Mouse (Mus musculus) hindbrain, embryonic 12.5 days (tissue): ENCODE measurements around the gene Mettl14. TPM values are rescaled to one million over a fixed set of nuclear protein-coding genes. Genes with fewer than 3 reads are reported as not detected.

Source experiments
- ATAC-seq: fragments of 200-750 bp; cut with Nextera tagmentation; 2 replicates; pipeline ENCODE4 v1.8.0; 2017; ENCODE audit warnings: moderate TSS enrichment; ENCODE audit not compliant: low FRiP score
- H3K27ac ChIP-seq: fragments of 300-500 bp; sonication (generic); 2 replicates; pipeline ENCODE4 v1.5.1; 2016; ENCODE audit warnings: mild to moderate bottlenecking
- H3K27me3 ChIP-seq: fragments of 300-500 bp; sonication (generic); 2 replicates; pipeline ENCODE4 v1.6.1; 2016; ENCODE audit warnings: mild to moderate bottlenecking
- H3K36me3 ChIP-seq: fragments of 300-500 bp; sonication (generic); 2 replicates; pipeline ENCODE4 v1.6.1; 2016; ENCODE audit warnings: mild to moderate bottlenecking
- H3K4me1 ChIP-seq: fragments of 300-500 bp; sonication (generic); 2 replicates; pipeline ENCODE4 v1.6.1; 2016
- H3K4me2 ChIP-seq: fragments of 300-500 bp; sonication (generic); replicated peaks from 2 replicates; pipeline ENCODE4 v1.6.1; 2016; ENCODE audit warnings: mild to moderate bottlenecking
- H3K4me3 ChIP-seq: fragments of 300-500 bp; sonication (generic); 2 replicates; pipeline ENCODE4 v1.5.1; 2016; ENCODE audit warnings: mild to moderate bottlenecking
- H3K9ac ChIP-seq: fragments of 300-500 bp; sonication (generic); 2 replicates; pipeline ENCODE4 v1.6.1; 2016; ENCODE audit warnings: mild to moderate bottlenecking, moderate library complexity
- H3K9me3 ChIP-seq: fragments of 300-500 bp; sonication (generic); replicated peaks from 2 replicates; pipeline ENCODE4 v1.6.1; 2016; ENCODE audit warnings: mild to moderate bottlenecking
- whole genome bisulfite sequencing: fragments of 180-500 bp; shearing (Covaris S2); methylation state at CpG from one replicate; pipeline ENCODE4 v1.1.7; 2016; 5-methylcytosine and 5-hydroxymethylcytosine counted together
- polyA plus RNA-seq: library from polyadenylated mRNA; unstranded; fragments of >200 nt; fragmentation: Nextera tagmentation; extraction: Ambion mirVana; gene quantifications from 2 replicates; pipeline ENCODE4 v1.2.1, GENCODE M21; 2016

The Mettl14 gene
- polyA plus RNA-seq, 1 experiment from 2014 or later = 32.7 TPM

DNA sequence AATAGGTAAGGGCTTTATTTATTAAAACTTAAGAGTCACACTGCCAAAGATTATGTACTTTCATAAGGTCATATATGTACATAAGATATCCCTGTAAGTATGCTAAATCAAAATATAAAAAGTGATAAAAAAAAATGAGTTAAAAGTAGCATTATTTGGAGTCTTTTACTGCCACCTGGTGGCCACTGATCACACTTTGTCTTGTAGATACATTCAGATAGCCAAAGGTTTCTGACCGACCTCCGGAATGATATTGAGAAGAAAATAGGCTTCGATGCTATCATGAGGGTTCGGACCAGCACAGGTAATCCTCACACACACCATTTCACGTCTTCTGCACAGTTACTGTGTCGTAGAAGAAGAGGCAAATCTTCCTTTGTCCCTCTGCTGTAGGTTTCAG lies 32.7 kb downstream of the Mettl14 start:
- Histone ChIP-seq H3K4me3 (no peak overlapping the region), H3K9ac (no peak overlapping the region), H3K4me2 (no peak overlapping the region), H3K27me3 (no peaks in the 10 kb centered on the region), H3K36me3 (no peaks in the 10 kb centered on the region), H3K27ac (no peak overlapping the region), H3K9me3 (no peaks in the 10 kb centered on the region), H3K4me1 (no peaks in the 10 kb centered on the region)
- 75% methylated on average over 6 of the region's 6 CpGs for WGBS
- no peak for ATAC-seq

- Histone ChIP-seq H3K9me3 (no peaks in the 10 kb centered on the region), H3K4me3 (no peak overlapping the region), H3K27me3 (no peaks in the 10 kb centered on the region), H3K36me3 (no peaks in the 10 kb centered on the region), H3K4me1 (no peaks in the 10 kb centered on the region), H3K4me2 (no peak overlapping the region), H3K9ac (no peak overlapping the region), H3K27ac (no peak overlapping the region)
- 83% methylated on average over 2 of the region's 2 CpGs for WGBS
- no peak for ATAC-seq
Observed at GRCm38 (mm10) chr3:123351519-123351918, 34.4 kb downstream of the Mettl14 start.

GRCm38 (mm10) chr3:123350602-123351001 lies 35.3 kb downstream of the Mettl14 start:
- no peak overlapping the region for H3K9ac ChIP-seq
- WGBS = 83% methylated on average over 8 of the region's 8 CpGs
- H3K27ac ChIP-seq = no peak overlapping the region
- no peak for ATAC-seq
- no peak overlapping the region for H3K4me3 ChIP-seq
- no peaks in the 10 kb centered on the region for H3K36me3 ChIP-seq
- no peaks in the 10 kb centered on the region for H3K27me3 ChIP-seq
- no peak overlapping the region for H3K4me2 ChIP-seq
- H3K4me1 ChIP-seq = no peaks in the 10 kb centered on the region
- no peaks in the 10 kb centered on the region for H3K9me3 ChIP-seq

DNA sequence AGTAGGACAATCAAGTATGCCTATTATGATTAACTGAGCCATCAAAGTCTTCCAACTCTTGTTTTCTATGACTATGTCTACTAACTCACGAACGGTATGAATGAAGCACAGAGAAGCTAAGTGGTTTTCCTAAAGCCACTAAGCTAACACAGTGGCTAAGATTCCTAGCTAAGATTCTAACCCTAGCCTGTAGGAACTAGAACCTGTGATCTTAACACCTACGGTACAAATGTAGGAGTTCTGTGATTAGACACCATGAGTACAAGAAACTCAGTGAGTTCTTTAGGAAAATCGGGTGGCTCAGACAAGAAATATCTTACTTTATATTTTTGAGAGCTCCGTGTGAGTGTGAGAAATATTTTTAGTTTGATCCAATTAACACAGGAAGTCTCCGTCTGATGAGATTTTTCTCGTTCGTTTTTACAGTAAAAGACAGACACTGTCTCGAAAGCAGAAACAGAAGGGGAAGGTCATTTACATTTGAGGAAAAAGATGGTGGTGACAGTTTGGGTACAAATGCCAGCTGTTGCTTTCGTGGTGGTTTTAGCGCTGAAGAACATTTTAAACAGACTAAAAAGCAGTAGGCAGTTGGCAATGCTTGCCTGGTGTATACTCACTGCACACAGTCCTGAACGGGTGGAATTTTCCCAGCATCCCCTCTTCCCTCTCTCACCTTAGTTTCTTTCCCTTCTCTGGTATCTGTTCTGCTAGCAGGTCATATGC lies 37.7 kb downstream of the Mettl14 start:
- H3K4me2 ChIP-seq = no peak overlapping the region
- no peak overlapping the region for H3K4me3 ChIP-seq
- H3K9ac ChIP-seq = no peak overlapping the region
- no peaks in the 10 kb centered on the region for H3K27me3 ChIP-seq
- H3K27ac ChIP-seq = no peak overlapping the region
- H3K36me3 ChIP-seq = no peaks in the 10 kb centered on the region
- H3K9me3 ChIP-seq = no peaks in the 10 kb centered on the region
- ATAC-seq = no peak
- 93% methylated on average over 12 of the region's 12 CpGs for WGBS
- H3K4me1 ChIP-seq = no peaks in the 10 kb centered on the region

- Histone ChIP-seq H3K36me3 (no peaks in the 10 kb centered on the region), H3K4me2 (no peak overlapping the region), H3K27ac (no peak overlapping the region), H3K4me1 (no peaks in the 10 kb centered on the region), H3K9ac (no peak overlapping the region), H3K9me3 (no peaks in the 10 kb centered on the region), H3K4me3 (no peak overlapping the region), H3K27me3 (no peaks in the 10 kb centered on the region)
- 87% methylated on average over 6 of the region's 6 CpGs for WGBS
- ATAC-seq = no peak
Observed at GRCm38 (mm10) chr3:123343690-123344089, 42.2 kb downstream of the Mettl14 start.

- no peak overlapping the region for H3K9ac ChIP-seq
Observed at GRCm38 (mm10) chr3:123341049-123341448, 44.9 kb downstream of the Mettl14 start.

DNA sequence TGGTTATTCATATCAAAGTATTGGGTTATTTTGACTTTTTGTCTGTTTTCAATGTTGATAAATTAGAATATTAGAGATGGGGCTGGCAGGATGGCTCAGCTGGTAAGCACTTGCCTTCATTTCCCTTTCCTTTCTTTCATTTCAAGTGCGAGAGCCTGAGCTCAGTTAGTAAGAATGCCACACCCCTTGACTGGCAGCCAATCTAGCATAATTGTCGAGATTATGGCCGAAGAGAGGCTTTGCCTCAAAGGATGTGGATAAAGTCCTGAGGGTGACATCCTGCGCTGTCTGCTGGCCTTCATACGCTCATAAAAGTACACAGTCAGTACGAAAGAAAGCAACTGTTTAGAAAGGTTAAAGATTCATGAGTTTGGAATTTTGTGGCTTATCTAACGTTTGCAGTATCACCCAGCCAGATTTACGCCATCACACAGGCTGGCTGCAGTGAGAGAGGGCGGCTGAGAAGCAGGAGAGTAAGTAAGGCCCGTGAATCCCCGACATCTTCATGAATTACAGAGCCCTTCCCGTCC lies 47.2 kb downstream of the Mettl14 start:
- no peak for ATAC-seq
- H3K9ac ChIP-seq = no peak overlapping the region
- H3K4me3 ChIP-seq = no peak overlapping the region
- H3K27me3 ChIP-seq = no peaks in the 10 kb centered on the region
- peaks cover 2% of the 10 kb centered on the region; the same call in 1 of the 2 replicates for H3K4me1 ChIP-seq
- H3K27ac ChIP-seq = no peak overlapping the region
- H3K4me2 ChIP-seq = no peak overlapping the region
- 84% methylated on average over 12 of the region's 12 CpGs for WGBS
- no peaks in the 10 kb centered on the region for H3K36me3 ChIP-seq
- no peaks in the 10 kb centered on the region for H3K9me3 ChIP-seq

More at GRCm38 (mm10) chr3:123341049-123341448, 44.9 kb downstream of the Mettl14 start:
- Histone ChIP-seq H3K27me3 (no peaks in the 10 kb centered on the region), H3K36me3 (no peaks in the 10 kb centered on the region), H3K4me3 (no peak overlapping the region), H3K27ac (no peak overlapping the region), H3K9me3 (no peaks in the 10 kb centered on the region), H3K4me2 (no peak overlapping the region), H3K4me1 (peaks cover 2% of the 10 kb centered on the region; the same call in 1 of the 2 replicates)
- WGBS = 89% methylated on average over 2 of the region's 2 CpGs
- no peak for ATAC-seq

- Histone ChIP-seq H3K9me3 (no peaks in the 10 kb centered on the region), H3K4me1 (peaks cover 2% of the 10 kb centered on the region; the same call in 1 of the 2 replicates), H3K4me2 (no peak overlapping the region), H3K27me3 (no peaks in the 10 kb centered on the region), H3K9ac (no peak overlapping the region), H3K36me3 (no peaks in the 10 kb centered on the region), H3K27ac (no peak overlapping the region), H3K4me3 (no peak overlapping the region)
- ATAC-seq = no peak
- 68% methylated on average over 6 of the region's 6 CpGs for WGBS
Observed at GRCm38 (mm10) chr3:123337853-123338252, 48.1 kb downstream of the Mettl14 start.

DNA sequence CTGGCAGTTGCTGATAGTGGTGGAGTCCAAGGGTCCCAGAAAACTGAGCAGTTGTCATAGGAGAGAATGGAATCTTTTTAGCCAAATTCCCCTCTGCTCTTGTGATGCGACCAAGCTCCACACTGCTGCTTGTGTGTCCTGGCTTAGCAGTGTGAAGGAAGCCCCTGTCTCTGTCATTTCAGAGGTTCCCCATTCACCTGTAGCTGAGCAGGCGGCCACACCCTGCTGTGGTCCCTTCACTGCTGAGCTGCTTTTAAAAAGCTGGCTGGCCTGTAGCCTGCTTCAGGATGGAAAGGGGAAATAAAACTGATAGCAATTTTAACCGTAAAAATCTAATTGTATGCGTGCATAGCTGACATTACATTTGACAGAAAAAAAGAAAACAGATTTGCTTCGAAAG lies 49.0 kb downstream of the Mettl14 start:
- Histone ChIP-seq H3K4me2 (no peak overlapping the region), H3K4me3 (no peak overlapping the region), H3K27me3 (no peaks in the 10 kb centered on the region), H3K36me3 (no peaks in the 10 kb centered on the region), H3K27ac (no peak overlapping the region), H3K4me1 (peaks cover 2% of the 10 kb centered on the region; the same call in 1 of the 2 replicates), H3K9me3 (no peaks in the 10 kb centered on the region), H3K9ac (no peak overlapping the region)
- 76% methylated on average over 5 of the region's 5 CpGs for WGBS
- no peak for ATAC-seq

- no peak for ATAC-seq
- no peaks in the 10 kb centered on the region for H3K36me3 ChIP-seq
- peaks cover 2% of the 10 kb centered on the region; the same call in 1 of the 2 replicates for H3K4me1 ChIP-seq
- no peak overlapping the region for H3K4me3 ChIP-seq
- no peaks in the 10 kb centered on the region for H3K9me3 ChIP-seq
- no peak overlapping the region for H3K9ac ChIP-seq
- no peaks in the 10 kb centered on the region for H3K27me3 ChIP-seq
- 61% methylated on average over 7 of the region's 7 CpGs for WGBS
- no peak overlapping the region for H3K27ac ChIP-seq
- H3K4me2 ChIP-seq = no peak overlapping the region
Observed at GRCm38 (mm10) chr3:123336455-123336854, 49.5 kb downstream of the Mettl14 start.

DNA sequence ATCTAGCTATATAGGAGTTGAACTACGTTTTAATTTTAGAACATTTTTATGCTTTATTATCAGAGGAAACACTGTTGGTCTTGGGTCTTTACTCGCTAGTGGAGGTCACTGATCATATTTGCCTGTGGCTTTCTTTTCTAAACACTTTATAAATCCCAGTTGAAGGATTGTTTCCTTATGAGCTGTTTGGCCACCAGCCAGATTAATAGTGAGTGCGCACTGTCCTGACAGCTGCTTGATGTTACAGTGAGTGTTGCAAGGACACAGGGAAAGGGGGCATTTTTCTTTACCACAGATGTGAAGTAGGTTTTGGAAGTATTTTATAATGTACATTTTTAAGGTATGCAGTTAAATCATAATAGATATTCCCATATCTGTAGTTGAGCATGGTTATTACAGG lies 50.4 kb downstream of the Mettl14 start:
- Histone ChIP-seq H3K4me3 (no peak overlapping the region), H3K9ac (no peak overlapping the region), H3K36me3 (no peaks in the 10 kb centered on the region), H3K27me3 (no peaks in the 10 kb centered on the region), H3K27ac (no peak overlapping the region), H3K4me2 (no peak overlapping the region), H3K9me3 (no peaks in the 10 kb centered on the region), H3K4me1 (peaks cover 2% of the 10 kb centered on the region; the same call in 1 of the 2 replicates)
- ATAC-seq = no peak
- WGBS = 73% methylated on average over 3 of the region's 3 CpGs

- Histone ChIP-seq H3K9ac (no peak overlapping the region), H3K27me3 (no peaks in the 10 kb centered on the region), H3K4me2 (no peak overlapping the region), H3K4me1 (peaks cover 2% of the 10 kb centered on the region; the same call in 1 of the 2 replicates), H3K36me3 (no peaks in the 10 kb centered on the region), H3K4me3 (no peak overlapping the region), H3K9me3 (no peaks in the 10 kb centered on the region), H3K27ac (no peak overlapping the region)
- no peak for ATAC-seq
- WGBS = 73% methylated on average over 7 of the region's 7 CpGs
Observed at GRCm38 (mm10) chr3:123334947-123335346, 51.0 kb downstream of the Mettl14 start.

DNA sequence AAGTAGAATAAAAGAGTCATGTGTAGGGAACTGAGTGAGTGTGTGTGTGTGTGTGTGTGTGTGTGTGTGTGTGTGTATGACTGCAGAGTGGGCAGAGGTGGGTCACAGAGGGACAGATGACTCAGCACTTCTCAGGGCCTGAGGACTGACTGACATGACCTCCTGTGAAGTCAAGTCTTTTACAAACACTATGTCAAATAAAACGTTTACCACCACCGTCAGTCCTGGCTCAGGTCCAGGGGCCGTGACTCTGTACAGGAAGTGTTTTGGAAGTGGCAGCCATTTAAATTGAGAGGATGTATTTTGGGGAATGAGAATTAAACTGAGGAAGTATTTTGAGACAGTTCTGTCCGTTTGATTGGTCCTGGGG lies 52.9 kb downstream of the Mettl14 start:
- H3K9me3 ChIP-seq = no peaks in the 10 kb centered on the region
- H3K9ac ChIP-seq = no peak overlapping the region
- H3K4me3 ChIP-seq = no peak overlapping the region
- H3K27me3 ChIP-seq = no peaks in the 10 kb centered on the region
- H3K36me3 ChIP-seq = no peaks in the 10 kb centered on the region
- H3K4me2 ChIP-seq = no peak overlapping the region
- H3K4me1 ChIP-seq = peaks cover 2% of the 10 kb centered on the region; the same call in 1 of the 2 replicates
- no peak overlapping the region for H3K27ac ChIP-seq
- WGBS = 61% methylated on average over 4 of the region's 4 CpGs
- no peak for ATAC-seq
